Mouse (Mus musculus): ENCODE measurements around the gene Naalad2. TPM values are rescaled to one million over a fixed set of nuclear protein-coding genes. Genes with fewer than 3 reads are reported as not detected.
"Not testable (repeated sequence)": the region's sequence is repeated elsewhere in the genome, so short reads cannot be mapped to it uniquely, and the experiment has no call there.

Gene Naalad2
- total RNA-seq (2015) (not detected in 2 replicates), total RNA-seq (2017) (0.04 TPM in 1 of 2 replicates, not detected in the other)

DNA sequence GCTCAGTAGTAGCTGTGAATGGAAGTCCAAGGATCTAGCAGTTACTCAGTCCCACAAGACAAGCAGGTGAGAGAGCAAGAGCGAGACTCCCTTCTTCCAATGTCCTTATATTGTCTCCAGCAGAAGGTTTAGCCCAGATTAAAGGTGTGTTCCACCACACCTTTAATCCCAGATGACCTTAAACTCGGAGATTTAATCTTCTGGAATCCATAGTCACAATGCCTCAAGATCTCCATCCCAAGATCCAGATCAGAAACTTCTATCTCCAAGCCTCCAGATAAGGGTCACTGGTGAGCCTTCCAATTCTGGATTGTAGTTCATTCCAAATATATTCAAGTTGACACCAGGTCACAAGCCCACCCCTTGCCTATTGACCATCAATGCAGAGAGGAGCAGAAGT is at the start of gene Naalad2:
TSS of gene Naalad2 (minus strand) at position 101 of the 400 bp plus-strand sequence.
- ATAC-seq (replicated peaks; ENCODE audit: poor library complexity) = not testable (repeated sequence)

DNA sequence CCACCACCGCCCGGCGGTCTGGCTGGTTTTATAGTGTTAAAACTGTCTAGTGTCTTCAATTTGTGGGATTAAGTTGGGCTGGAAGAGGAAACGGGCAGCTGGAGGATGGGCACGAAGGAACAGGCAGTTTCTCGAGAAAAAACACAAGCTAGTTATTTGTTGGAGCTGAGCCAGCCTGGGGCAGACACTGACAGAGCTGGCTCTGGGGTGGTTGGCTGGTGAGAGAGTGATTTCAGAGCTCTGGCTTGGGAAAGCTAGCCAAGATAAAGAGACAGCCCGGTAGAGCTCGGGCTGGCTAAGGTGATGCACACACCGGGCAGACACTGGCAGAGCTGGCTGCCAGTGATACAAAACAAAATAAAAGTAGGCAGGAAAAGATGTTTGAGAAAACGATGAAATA is 28.9 kb upstream of the Naalad2 start:
- no peak for ATAC-seq (replicated peaks; ENCODE audit: poor library complexity)

DNA sequence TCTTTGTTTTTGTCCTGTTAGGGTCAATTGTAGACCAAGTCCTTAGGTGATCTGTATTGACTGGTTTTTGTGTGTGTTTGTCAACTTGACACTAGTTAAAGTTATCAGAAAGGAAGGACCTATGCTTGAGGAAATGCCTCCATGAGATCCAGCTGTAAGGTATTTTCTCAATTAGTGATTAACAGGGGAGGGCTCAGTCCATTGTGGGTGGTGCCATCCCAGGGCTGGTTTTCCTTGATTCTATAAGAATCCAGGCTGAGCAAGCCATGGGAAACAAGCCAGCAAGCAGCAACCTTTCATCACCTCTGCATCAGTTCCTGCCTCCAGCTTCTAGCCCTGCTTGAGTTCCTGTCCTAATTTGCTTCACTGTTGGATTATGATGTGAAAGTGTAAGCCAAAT is 27.6 kb upstream of the Naalad2 start, which contains the start of gene Mbd3l2:
TSS of gene Mbd3l2 (plus strand) at position 301 of the 400 bp plus-strand sequence.
- ATAC-seq (replicated peaks; ENCODE audit: poor library complexity) = no peak

DNA sequence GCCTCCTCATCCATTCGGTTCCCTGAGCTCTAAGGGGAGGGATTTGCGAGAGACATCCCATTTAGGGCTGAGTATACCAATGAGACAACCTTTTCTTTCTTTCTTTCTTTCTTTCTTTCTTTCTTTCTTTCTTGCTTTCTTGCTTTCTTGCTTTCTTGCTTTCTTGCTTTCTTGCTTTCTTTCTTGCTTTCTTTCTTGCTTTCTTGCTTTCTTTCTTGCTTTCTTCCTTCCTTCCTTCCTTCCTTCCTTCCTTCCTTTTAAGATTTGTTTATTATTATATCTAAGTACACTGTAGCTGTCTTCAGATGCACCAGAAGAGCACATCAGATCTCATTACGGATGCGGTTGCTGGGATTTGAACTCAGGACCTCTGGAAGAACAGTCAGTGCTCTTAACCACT is 9.6 kb upstream of the Naalad2 start:
- not testable (repeated sequence) for ATAC-seq (replicated peaks; ENCODE audit: poor library complexity)

DNA sequence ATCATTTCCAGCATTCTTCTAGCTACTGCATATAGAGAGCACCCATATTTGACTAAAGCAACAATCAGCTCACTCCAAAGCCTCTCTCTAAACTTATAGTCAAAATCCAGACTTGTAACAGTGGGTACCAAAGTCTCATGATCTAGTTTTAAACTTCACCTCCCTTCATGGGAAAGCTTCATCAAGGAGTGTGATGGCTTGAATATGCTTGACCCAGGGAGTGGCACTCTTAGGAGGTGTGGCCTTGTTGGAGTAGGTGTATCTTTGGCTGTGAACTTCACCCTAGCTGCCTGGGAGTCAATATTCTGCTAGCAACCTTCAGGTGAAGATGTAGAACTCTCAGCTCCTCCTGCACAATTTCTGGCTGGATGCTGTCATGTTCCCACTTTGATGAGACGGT is 1.3 kb upstream of the Naalad2 start, which contains the start of gene Ubtfl1:
TSS of gene Ubtfl1 (plus strand) at position 301 of the 400 bp plus-strand sequence.
- no peak for ATAC-seq (replicated peaks; ENCODE audit: poor library complexity)

DNA sequence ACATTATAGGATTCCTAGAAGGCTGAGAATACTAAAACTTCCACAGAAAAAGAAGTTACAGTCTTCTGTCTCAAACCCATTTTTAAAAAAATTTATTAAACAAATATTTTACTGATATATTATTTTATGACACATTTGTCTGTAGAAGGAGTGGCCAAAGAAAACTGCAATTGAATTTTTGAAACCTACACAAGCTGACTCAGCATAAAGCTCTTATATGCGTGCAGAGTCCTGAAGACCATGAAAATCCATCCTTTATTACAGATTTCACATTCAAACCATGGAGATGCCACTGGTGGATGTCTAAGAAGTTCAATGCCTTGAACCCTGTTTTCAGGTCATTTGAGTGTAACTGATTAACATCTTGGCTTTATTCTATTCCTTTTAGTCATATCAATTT is 3.2 kb downstream of the Naalad2 start:
- ATAC-seq (replicated peaks; ENCODE audit: poor library complexity) = no peak

DNA sequence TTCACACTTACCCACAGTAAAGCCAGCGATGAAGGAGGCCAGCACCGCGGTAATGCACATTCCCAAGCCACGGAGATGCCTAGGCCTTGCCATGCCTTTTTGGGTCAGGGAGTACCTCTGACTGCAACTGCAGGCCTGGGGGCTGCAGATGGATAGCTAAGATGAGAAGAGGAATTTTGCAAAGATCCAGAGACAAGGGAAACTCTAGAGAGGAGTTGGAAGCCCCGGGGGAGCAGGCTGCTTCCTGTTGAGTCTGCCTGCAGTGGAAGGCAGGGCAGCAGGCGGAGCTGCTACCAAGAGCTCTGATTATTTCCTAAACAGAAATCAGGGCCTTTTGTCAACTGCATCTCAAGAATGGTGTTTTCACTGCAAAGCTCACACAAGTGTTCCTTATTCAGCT is 17.0 kb downstream of the Naalad2 start:
- no peak for ATAC-seq (replicated peaks; ENCODE audit: poor library complexity)

DNA sequence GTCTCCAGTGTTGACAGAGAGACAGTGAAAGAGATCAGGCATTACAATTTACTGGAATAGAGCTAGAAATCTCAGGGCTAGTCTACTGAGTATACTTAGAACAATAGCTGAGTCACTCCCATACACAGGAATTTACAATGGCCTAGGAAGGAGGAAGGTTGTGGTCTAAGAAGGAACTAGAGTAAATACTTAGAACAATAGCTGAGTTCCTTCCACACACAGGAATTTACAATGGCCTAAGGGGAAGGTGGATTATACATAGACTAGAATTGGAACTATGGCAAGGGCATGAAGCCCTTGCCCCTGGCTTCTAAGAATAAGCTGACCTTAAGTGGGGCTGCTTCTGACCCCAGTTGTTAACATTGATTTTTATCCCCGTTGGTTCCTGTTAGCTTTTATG is 29.8 kb downstream of the Naalad2 start:
- ATAC-seq (replicated peaks; ENCODE audit: poor library complexity) = not testable (repeated sequence)

DNA sequence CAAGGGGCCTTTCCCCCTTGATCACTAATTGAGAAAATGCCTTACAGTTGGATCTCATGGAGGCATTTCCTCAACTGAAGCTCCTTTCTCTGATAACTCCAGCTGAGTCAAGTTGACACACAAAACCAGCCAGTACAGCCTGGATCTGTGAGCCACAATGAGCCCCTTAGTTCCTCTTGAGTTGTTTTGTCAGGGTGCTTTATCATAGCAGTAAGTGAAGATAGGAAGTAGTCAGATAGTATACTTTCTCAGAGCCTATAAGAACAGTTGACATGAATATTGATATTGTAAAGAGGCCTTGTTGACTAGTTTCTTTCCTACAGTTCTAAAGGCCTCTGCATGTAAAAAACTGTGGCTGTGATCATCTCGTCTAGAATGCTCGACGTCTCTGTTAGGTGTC is 82.8 kb downstream of the Naalad2 start:
- no peak for ATAC-seq (replicated peaks; ENCODE audit: poor library complexity)

DNA sequence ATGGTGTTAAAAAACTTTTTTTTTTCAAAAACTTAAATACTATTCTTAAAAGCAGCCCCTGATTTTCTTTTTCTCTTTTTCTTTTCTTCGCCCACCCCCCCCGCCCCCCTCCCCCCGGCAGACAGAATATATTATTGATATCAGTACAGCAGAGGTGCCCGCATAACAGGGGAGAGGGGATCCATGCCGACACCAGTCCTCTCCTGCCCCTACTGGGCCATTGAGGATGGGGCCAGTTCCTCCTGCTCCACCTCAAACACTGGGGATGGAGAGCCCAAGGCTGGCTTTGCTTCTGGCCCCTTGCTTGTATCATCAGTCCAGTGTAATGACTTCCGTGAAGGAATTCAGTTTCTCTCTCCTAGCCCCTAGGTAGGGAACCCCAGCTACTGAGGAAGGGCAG is 104.5 kb downstream of the Naalad2 start:
- no peak for ATAC-seq (replicated peaks; ENCODE audit: poor library complexity)

DNA sequence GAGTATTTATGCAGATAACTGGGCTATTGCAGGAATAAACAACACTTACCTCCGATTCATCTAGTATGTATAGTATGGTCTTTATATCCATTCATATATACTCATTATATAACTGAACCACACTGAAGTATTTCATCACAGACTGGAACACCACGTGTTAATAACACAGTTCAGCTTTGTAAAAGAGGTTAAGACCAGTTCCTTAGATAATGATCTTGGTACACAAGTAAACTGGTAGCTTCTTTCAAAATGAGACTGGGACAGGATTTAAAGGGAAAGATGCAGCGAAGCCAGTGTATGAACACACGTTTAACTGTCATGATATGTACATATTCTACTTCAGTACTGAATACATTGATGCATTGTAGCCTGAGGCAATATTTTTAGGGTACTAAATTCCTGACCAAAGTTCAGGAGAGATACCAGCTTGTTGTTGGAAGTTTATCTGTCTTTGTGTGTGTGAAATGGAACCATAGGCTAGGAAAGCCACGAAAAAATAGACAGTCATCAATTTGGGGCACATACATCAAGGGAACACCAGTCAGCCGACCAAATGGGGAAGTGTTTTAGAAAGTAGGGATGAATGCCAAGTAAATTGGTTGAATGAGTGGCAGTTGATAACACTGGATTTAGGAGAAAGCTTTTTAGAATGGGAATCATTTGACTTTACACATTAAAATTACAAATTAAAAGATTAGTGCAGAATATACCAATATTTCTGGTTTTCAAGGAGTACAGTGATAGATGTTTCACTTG is 109.6 kb downstream of the Naalad2 start:
- peak; percentile 27 for ATAC-seq (replicated peaks; ENCODE audit: poor library complexity)

DNA sequence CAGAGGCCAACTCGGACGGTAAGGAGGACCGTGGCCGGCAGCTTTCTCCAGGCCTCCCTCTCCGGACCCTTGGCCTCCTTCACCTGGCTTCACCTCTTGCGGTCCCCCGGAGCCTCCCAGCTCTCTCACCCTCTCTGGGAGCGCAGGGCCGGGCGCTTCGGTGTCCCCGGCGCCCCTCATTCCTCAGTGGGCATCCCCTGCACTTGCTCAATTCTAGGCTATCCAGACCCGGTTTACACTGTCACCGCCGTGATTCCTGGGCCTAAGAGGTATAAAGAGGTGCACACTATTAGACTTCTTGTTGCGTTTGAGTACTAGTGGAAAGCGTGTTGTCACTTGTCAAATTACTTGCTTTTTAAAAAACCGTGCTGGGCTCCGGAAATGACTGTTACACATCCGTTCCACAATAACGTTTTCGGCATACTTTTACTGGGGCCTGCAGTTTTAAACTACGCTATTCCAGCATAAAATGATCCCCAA is 110.3 kb downstream of the Naalad2 start:
- ATAC-seq (replicated peaks; ENCODE audit: poor library complexity) = peak; percentile 26

DNA sequence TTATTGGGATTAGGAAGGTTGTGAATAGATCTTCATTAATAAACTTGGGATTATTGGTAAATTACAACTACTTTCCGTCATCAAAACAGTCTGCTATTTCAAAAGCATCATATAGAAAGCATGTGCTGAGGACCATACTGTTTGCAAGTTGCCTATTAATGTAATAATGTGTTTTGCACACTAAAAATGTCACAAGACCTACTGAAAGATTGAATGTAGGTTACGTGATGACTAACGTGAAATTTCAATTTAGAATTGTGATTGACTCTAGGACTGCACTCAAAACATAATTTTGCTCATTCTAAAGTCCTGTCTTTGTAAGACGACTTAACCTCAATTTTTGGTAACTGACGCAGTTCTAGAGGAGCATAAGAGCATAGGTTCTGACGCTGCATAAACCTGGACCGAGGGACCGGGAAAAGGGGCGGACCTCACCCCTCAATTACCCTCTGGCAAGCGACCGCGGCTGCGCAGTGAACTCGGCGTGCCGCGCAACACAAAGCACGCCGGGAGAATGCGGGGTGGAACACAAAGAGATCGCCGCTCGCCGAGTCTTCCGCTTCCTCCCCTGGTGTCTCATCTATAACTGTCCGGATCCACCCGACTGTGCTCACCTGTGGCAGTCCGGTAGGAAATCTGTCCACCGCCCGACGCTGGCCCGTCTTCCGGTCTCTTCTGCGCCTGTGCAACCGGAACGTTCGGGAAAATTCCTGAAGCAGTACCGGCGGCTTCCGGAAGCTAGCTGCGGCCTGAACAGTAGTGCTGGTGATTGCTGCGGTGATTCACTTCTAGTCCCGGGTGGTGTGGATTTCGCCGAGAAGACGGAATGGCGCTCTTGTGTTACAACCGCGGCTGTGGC is 111.0 kb downstream of the Naalad2 start, which contains the start of gene Chordc1:
TSS of gene Chordc1 (plus strand) at position 555 of the 859 bp plus-strand sequence.
- ATAC-seq (replicated peaks; ENCODE audit: poor library complexity) = peak; percentile 95

DNA sequence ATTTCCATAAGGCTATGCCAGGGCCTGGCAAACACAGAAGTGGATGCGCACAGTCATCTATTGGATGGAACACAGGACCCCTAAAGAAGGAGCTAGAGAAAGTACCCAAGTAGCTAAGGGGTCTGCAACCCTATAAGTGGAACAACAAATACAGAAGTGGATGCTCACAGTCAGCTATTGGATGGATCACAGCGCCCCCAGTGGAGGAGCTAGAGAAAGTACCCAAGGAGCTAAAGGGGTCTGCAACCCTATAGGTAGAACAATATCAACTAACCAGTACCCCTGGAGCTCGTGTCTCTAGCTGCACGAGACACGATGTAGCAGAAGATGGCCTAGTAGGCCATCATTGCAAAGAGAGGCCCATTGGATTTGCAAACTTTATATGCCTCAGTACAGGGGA is 124.1 kb downstream of the Naalad2 start:
- not testable (repeated sequence) for ATAC-seq (replicated peaks; ENCODE audit: poor library complexity)

DNA sequence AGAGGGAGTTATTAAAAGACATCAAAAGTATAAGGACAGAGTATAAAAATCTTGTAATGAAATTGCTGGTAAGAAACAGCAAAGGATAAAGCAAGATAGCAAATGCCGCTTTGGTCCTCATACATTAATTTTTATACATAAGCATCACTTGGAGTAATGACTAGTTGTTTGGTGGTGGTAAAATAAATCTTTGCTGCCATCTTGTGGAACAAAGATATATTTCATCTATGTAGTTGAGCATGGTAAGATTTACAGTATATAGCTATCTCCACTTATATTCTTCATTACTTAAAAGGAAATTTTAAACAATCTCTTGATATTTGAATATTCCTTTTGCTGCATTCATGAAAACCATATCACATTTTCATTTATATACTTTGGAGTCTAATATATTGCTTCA is 125.3 kb downstream of the Naalad2 start:
- peak; percentile 90 for ATAC-seq (replicated peaks; ENCODE audit: poor library complexity)

DNA sequence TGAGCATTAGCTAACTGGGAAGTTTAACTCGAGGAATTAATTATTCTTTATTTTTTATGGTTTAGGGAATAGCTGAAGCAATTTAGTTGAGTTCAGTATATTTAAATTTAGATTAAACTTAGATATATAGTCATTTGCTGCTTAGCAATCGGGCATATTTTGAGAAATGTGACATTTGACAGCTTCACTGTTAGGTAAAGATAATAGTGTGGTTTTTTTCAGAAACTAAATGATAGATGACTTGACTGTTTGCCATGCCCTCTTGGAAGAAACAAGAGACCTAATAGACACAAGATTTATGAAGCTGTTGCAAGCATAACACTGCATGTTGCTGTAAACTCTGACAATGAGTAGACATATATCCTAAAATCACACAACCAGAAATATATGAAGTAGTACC is 126.0 kb downstream of the Naalad2 start:
- ATAC-seq (replicated peaks; ENCODE audit: poor library complexity) = no peak

DNA sequence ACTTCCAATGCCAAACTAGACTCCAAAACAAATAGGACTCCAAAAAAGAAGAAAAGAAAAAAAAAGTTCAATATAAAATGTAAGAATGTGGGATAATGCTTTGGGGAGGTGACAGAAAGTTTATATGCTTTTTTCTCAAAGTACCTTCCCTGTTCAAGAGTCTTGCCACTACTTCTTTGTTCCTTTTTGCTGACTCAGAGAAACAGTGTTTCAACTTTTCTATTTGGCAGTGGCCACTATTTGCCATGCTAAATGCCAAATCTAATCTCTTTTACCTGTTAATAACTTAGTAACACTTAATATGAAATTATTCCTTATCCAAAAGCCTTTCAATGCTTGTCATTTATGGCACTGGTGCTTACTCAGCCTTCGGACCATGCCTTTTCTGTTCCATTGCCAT is 126.9 kb downstream of the Naalad2 start:
- ATAC-seq (replicated peaks; ENCODE audit: poor library complexity) = no peak

Measured in megakaryocyte progenitor cell, adult 5-6 weeks (primary cell).